Mouse (Mus musculus): ENCODE results near the gene Igfbp4.

The Igfbp4 gene

DNA sequence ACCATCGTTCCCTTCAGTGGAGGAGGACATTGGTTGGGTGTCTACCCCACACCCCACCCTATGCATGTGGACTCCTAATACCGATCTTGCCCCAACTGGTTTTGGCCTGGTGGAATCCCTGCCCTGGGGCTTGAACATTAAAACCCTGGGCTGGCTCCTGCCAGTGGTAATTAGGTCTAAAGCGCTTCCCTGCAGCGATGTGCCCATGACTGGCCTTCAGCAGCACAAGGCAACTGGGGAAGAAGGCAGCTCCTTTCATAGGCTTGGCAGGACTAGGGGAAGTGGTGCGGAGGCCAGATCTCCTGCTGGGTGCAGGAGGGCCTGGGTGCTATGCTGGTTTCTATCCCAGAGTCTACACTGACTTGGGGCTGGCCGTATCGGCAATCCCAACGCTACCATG is 42.5 kb downstream of the Igfbp4 start:
- no peak for DNase-seq

DNA sequence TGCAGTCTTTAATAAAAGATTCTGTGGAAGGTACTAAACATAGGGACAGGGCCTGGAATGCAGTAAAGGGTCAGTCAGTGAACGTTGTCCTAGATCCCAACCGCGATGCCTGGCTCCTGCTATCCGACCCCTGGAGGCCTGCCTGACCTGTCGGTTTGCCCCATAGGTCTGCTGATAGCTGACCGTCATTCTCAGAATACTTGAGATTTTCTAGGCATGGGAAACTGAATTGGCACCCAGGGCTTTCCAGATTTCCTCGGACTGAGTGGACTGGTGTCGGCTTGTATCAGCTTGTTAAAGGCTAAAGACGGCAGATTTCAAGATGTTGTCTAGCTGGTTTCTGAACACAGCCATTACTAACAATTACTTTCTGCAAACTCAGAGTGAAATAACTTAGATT is 43.3 kb downstream of the Igfbp4 start:
- DNase-seq, result no peak

GRCm38 (mm10) chr11:99088486-99088885 is 47.4 kb downstream of the Igfbp4 start:
- no peak for DNase-seq

DNA sequence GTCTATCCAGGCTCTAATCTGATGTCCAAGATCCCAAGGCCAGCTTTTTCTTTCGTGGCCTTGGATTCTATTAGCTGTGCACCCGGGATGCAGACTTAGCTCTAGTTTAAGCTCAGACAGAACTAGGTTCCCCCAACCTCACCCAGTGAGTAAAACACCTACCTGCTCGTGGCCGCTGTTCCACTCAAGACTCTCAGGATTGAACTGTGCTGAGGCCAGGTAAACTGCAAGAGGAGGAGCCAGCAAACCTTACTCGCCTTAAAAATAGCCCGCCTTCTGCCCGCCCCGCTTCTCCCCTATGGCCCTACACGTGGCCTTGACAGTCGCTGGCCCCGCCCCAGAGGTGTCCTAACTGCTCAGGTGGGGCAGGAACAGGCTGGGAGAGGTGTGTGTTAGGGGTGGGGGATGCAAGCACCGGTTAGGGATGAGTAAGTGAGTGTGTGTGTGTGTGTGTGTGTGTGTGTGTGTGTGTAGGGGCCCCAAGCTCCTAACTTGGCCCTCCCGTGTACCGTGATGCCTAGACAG is 48.1 kb downstream of the Igfbp4 start, which contains the start of gene Tns4:
Gene Tns4, minus strand, starts transcription at position 230 of the 525 bp plus-strand sequence.
- no peak for DNase-seq

- no peak for DNase-seq
Observed at GRCm38 (mm10) chr11:99090391-99090790, 49.3 kb downstream of the Igfbp4 start.

- DNase-seq, result no peak
Observed at GRCm38 (mm10) chr11:99091666-99092065, 50.6 kb downstream of the Igfbp4 start.

- no peak for DNase-seq
Observed at GRCm38 (mm10) chr11:99093740-99094139, 52.7 kb downstream of the Igfbp4 start.

DNA sequence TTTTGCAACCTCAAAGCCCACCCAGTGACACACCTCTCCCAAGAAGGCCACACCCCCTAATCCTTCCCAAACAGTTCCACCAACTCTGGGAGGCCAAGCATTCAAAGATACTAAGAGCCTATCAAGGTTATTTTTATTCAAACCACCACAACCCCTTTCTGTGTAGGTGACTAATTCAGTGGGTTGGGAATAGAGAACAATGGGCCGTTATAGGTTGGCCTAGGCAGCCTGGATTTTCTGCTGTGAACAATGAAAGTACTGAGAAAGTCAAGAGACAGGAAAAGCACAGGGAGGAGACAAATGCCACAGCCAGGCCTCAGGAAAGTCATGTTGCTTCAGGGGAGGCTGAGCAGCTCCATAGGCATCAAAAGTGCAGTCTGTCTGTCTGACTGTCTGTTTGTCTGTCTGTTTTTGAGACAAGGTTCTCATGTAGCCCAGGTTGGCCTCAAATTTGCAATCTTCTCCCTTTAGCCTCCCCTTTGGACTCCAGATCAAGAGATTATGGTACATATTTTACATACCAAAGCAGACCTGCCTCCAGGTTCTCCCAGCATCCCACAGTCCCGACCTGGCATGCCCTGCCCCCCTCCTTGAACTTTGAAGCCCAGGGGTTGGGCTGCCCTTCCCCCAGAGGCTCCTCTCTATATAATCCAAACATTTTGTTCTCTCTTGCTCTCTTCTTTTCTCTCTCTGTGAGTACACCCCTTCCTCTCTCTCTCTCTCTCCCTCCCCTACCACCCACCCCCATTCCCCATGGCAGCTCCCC is 54.0 kb downstream of the Igfbp4 start:
- no peak for DNase-seq

DNA sequence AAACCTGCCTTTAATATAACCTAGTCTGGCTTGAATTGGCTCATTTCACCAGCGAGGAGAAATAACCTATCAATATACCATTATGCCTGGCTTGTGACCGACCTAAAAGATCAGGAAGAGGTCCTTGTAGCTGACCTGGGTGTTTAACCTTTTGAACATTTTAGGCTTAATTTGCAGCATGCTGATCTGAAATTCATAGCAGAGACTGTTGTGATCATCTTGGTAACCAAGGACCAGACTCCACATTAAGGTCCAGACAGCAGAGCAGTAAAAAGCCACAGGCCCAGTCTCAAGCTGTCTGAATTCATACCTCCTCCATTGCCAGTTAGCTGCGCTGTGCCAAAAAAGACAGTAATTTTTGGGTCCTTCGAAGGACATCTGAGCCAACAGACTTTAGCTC is 54.7 kb downstream of the Igfbp4 start:
- no peak for DNase-seq

GRCm38 (mm10) chr11:99096417-99096816 is 55.4 kb downstream of the Igfbp4 start:
- DNase-seq, result no peak

DNA sequence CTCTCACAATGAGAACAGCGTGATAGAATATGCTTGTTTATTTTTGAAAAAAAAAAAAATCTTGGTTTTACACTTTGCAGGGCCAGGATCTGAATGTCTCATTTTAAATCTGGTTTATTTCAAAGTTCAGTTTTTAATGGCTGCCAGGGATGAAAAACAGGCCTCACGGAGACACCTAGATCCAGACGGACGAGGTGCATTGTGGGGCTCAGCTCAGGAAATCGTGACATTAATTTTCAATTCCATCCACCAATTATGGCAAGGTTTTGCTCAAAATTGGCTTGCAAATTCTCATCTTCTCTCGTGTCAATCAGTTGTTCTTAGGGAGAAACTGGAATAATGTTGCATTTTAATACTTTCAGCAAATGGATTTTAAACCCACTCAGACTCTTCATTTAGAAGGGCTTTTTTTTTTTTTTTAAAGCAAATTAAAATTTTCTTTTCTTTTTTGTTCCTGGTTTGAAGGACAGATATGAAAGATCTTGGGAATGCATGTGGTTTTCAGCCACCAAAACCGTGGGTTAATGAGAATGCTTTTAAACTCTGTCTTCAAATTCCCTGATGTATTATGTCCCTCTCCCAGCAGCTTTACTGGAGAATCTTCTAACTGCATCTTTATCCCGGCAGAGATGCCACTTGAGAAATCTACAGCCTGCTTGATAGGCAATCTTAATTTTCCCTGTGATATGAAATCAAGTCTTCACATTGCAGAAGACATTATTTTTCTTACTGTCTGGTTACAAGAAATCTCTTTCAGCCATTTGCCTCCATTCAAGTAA is 56.1 kb downstream of the Igfbp4 start:
- DNase-seq, result no peak

DNA sequence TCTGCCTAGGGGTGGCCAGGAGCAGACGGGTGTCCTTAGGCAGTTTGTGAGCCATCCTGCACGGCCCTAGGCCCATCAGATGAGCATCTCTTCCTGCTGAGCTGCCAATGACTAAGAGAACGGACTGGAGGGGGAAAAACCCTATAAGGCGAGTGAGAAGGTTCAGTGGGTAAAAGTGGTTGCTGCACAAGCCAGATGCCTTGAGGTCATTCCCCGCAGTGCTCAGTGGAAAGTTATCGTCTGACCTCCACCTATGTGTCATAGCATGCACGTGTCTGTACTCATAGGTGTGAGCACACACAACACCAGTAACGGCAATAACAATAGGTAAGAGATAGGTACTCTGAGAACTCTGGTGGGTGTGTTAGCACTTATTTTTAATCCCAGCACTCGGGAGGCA is 57.9 kb downstream of the Igfbp4 start:
- DNase-seq, result no peak

DNA sequence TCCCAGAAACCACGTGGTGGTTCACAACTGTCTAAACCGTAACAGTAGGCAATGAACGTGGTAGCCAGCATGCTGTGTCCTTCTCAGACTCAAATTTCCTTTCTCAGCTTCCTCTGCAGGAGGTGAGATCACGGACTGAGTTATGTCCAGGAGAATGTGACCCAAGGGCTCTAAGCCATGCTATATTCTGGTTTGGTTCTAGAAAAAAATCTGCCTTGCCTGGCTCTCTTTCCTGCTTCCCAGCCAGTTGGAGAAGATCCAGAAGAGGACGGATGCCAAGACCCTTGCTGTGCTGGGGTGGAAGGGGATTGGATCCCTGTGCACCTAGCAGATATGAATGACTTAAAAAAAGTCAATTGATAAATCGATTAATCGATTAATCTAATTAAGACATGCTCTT is 58.5 kb downstream of the Igfbp4 start:
- DNase-seq, result no peak

DNA sequence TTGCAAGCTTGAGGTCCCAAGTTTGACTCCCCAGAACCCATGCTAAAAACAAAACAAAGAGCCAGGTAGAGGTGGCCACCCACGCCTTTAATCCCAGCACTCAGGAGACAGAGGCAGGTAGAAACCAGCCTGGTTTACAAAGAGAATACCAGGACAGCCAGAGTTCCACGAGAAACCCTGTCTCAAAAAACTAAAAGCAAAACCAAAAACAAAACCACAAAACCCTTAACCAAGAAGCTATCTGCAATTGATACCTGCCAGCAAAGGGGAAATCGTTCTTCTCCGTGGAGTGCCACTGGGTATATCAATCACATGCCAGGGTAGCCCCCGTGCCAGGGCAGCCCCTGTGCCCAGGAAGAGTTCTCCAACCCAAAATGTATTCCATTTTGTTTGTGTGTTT is 59.2 kb downstream of the Igfbp4 start:
- DNase-seq, result no peak

- DNase-seq, result no peak
Observed at GRCm38 (mm10) chr11:99101693-99102092, 60.6 kb downstream of the Igfbp4 start.

DNA sequence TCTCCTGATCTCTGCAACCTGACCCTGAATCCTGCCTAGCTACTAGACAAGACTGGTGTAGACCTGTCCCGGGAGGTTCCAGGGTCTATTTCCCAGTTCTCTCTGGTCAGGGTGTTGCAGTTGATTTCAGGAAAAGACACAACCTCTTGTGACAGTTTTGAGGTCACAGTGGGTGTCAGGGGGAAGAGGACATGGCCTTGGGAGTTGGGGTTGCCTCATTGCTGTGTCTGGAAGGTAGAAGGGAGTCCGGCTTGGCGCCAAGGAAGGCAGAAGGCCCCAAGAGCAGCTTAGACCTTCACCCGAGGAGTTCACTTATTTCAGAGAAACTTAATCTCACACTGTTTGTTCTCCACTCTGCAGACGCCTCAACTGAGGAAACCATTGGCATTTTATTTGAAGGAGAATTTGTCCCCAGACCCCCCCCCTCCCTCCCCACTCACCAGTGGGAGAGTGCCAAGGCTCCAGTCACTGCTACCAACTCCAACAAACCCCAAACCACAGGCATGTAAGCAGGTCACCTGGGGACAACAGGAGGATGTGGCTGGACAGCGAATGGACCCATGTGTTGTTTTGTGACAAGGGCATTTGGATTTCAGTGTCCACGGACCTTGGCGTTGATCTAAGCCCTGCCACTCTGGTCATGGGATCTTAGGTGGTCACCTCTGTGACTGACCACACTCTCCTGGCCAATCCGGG is 61.7 kb downstream of the Igfbp4 start:
- no peak for DNase-seq

Measured in cerebellum, adult 11-12 months (tissue).